In genomic region chr9:74975911-74976563, GRCm38 (mm10) we compare ENCODE assay signal across 8 mouse cellular contexts. TPM values are rescaled to one million over a fixed set of nuclear protein-coding genes. Genes with fewer than 3 reads are reported as not detected.
DNase-seq lines count a peak whose midpoint lies in the region; ATAC-seq and TF ChIP-seq lines count a peak whose summit lies in the region.

No protein-coding gene starts in this region.

- H3K27ac ChIP-seq in bone marrow, adult 2 months (ENCODE audit: control insufficient read depth, insufficient read depth, low read depth, low read length, poor library complexity), result peak overlapping the region; percentile 4
- peak overlapping the region; percentile 92 for H3K27ac ChIP-seq in embryonic facial prominence, embryonic 15.5 days (replicated peaks)
- peak overlapping the region; percentile 87 for H3K27ac ChIP-seq in heart, embryonic 11.5 days (ENCODE audit: low read depth, low read length)
- peak overlapping the region; percentile 91 for H3K27ac ChIP-seq in kidney, embryonic 15.5 days
- H3K27ac ChIP-seq in limb, embryonic 15.5 days, result peak overlapping the region; percentile 82
- H3K27ac ChIP-seq in midbrain, postnatal 0 days (ENCODE audit: low read depth, low read length), result peak overlapping the region; percentile 94

- no peak for TF ChIP-seq CTCF in bone marrow, adult 2 months (IDR thresholded peaks at IDR 0.05; ENCODE audit: control insufficient read depth, insufficient read depth, low read length)
- TF ChIP-seq CTCF in midbrain, postnatal 0 days (IDR thresholded peaks at IDR 0.05), result no peak

- DNase-seq in A20 (ENCODE audit: low read depth, low spot score), result peak; percentile 89
- DNase-seq in midbrain, postnatal 0 days (ENCODE audit: low spot score), result peak; percentile 97
- DNase-seq in spleen, postnatal 10 days (ENCODE audit: low spot score in 2 of 2), result peak; percentile 40 to 77

- H3K9me3 ChIP-seq in embryonic facial prominence, embryonic 15.5 days (replicated peaks), result no peaks in the 10 kb centered on the region
- H3K9me3 ChIP-seq in heart, embryonic 11.5 days (replicated peaks; ENCODE audit: control insufficient read depth, low read length), result no peaks in the 10 kb centered on the region
- H3K9me3 ChIP-seq in kidney, embryonic 15.5 days (replicated peaks), result no peaks in the 10 kb centered on the region
- H3K9me3 ChIP-seq in limb, embryonic 15.5 days, result no peaks in the 10 kb centered on the region
- H3K9me3 ChIP-seq in midbrain, postnatal 0 days (ENCODE audit: low read length), result no peaks in the 10 kb centered on the region

- peak overlapping the region; percentile 66 for H3K4me3 ChIP-seq in bone marrow, adult 2 months (replicated peaks; ENCODE audit: control insufficient read depth, low read depth, low read length)
- peak overlapping the region; percentile 52 for H3K4me3 ChIP-seq in embryonic facial prominence, embryonic 15.5 days (replicated peaks)
- H3K4me3 ChIP-seq in heart, embryonic 11.5 days (ENCODE audit: low read depth, low read length), result peak overlapping the region; percentile 54
- peak overlapping the region; percentile 56 for H3K4me3 ChIP-seq in kidney, embryonic 15.5 days (replicated peaks)
- peak overlapping the region; percentile 51 for H3K4me3 ChIP-seq in limb, embryonic 15.5 days
- H3K4me3 ChIP-seq in midbrain, postnatal 0 days (ENCODE audit: low read depth, low read length), result peak overlapping the region; percentile 52

- peak; percentile 55; the same call in 1 of the 2 replicates for TF ChIP-seq POLR2A in bone marrow, adult 2 months (IDR thresholded peaks at IDR 0.05; ENCODE audit: borderline replicate concordance, control insufficient read depth, low read depth, low read length)

- H3K4me1 ChIP-seq in bone marrow, adult 2 months (ENCODE audit: control insufficient read depth, insufficient read depth, low read length), result peaks cover 1% of the 10 kb centered on the region; the same call in 1 of the 2 replicates
- peaks cover 14% of the 10 kb centered on the region for H3K4me1 ChIP-seq in embryonic facial prominence, embryonic 15.5 days
- peaks cover 16% of the 10 kb centered on the region for H3K4me1 ChIP-seq in heart, embryonic 11.5 days (ENCODE audit: control insufficient read depth, insufficient read depth, low read length)
- H3K4me1 ChIP-seq in kidney, embryonic 15.5 days, result peaks cover 16% of the 10 kb centered on the region
- peaks cover 14% of the 10 kb centered on the region for H3K4me1 ChIP-seq in limb, embryonic 15.5 days
- peaks cover 22% of the 10 kb centered on the region for H3K4me1 ChIP-seq in midbrain, postnatal 0 days (ENCODE audit: insufficient read depth, low read length)

- H3K9ac ChIP-seq in embryonic facial prominence, embryonic 15.5 days, result peak overlapping the region; percentile 39
- H3K9ac ChIP-seq in heart, embryonic 11.5 days (ENCODE audit: low read depth, low read length), result peak overlapping the region; percentile 75
- peak overlapping the region; percentile 56 for H3K9ac ChIP-seq in kidney, embryonic 15.5 days
- H3K9ac ChIP-seq in limb, embryonic 15.5 days, result peak overlapping the region; percentile 54
- peak overlapping the region; percentile 65 for H3K9ac ChIP-seq in midbrain, postnatal 0 days (replicated peaks; ENCODE audit: low read length, poor library complexity, severe bottlenecking)

- ATAC-seq in embryonic facial prominence, embryonic 15.5 days (ENCODE audit: insufficient number of reproducible peaks, low FRiP score, low TSS enrichment, low read depth), result peak; percentile 98
- peak; percentile 96 for ATAC-seq in heart, embryonic 11.5 days (replicated peaks; ENCODE audit: insufficient number of reproducible peaks, low FRiP score, low TSS enrichment)
- ATAC-seq in kidney, embryonic 15.5 days (replicated peaks; ENCODE audit: low FRiP score), result peak; percentile 99
- ATAC-seq in limb, embryonic 15.5 days (ENCODE audit: insufficient number of reproducible peaks, low FRiP score, low TSS enrichment, low read depth), result peak; percentile 98
- peak; percentile 99 for ATAC-seq in midbrain, postnatal 0 days (ENCODE audit: low FRiP score)

- WGBS in bone marrow, adult 2 months, result under 1% methylated on average over 23 of the region's 23 CpGs
- under 1% methylated on average over 23 of the region's 23 CpGs for WGBS in embryonic facial prominence, embryonic 15.5 days
- WGBS in heart, embryonic 11.5 days (ENCODE audit: insufficient replicate concordance), result under 1% methylated on average over 23 of the region's 23 CpGs
- under 1% methylated on average over 23 of the region's 23 CpGs for WGBS in kidney, embryonic 15.5 days
- WGBS in limb, embryonic 15.5 days, result under 1% methylated on average over 23 of the region's 23 CpGs
- WGBS in midbrain, postnatal 0 days, result under 1% methylated on average over 23 of the region's 23 CpGs

- no peaks in the 10 kb centered on the region for H3K27me3 ChIP-seq in embryonic facial prominence, embryonic 15.5 days
- H3K27me3 ChIP-seq in heart, embryonic 11.5 days (ENCODE audit: control insufficient read depth, insufficient read depth, low read length), result no peaks in the 10 kb centered on the region
- no peaks in the 10 kb centered on the region for H3K27me3 ChIP-seq in kidney, embryonic 15.5 days
- no peaks in the 10 kb centered on the region for H3K27me3 ChIP-seq in limb, embryonic 15.5 days
- H3K27me3 ChIP-seq in midbrain, postnatal 0 days (ENCODE audit: insufficient read depth, low read length), result no peaks in the 10 kb centered on the region

- H3K36me3 ChIP-seq in embryonic facial prominence, embryonic 15.5 days, result no peaks in the 10 kb centered on the region
- H3K36me3 ChIP-seq in heart, embryonic 11.5 days (ENCODE audit: control insufficient read depth, insufficient read depth, low read length), result no peaks in the 10 kb centered on the region
- no peaks in the 10 kb centered on the region for H3K36me3 ChIP-seq in kidney, embryonic 15.5 days
- H3K36me3 ChIP-seq in limb, embryonic 15.5 days, result no peaks in the 10 kb centered on the region
- no peaks in the 10 kb centered on the region for H3K36me3 ChIP-seq in midbrain, postnatal 0 days (ENCODE audit: insufficient read depth, low read length)

- H3K4me2 ChIP-seq in embryonic facial prominence, embryonic 15.5 days (replicated peaks), result peak overlapping the region; percentile 64
- peak overlapping the region; percentile 79 for H3K4me2 ChIP-seq in heart, embryonic 11.5 days
- H3K4me2 ChIP-seq in kidney, embryonic 15.5 days, result peak overlapping the region; percentile 76
- H3K4me2 ChIP-seq in limb, embryonic 15.5 days, result peak overlapping the region; percentile 75
- peak overlapping the region; percentile 61 for H3K4me2 ChIP-seq in midbrain, postnatal 0 days (ENCODE audit: low read depth, low read length, poor library complexity, severe bottlenecking)

RNA-seq across cellular contexts. Expression of gene Fam214a, which starts 23.4 kb away (rescaled TPM):
- 9.3 and 25.2 TPM in 2 replicates for polyA plus RNA-seq in bone marrow, adult 2 months (2011; ENCODE audit: insufficient read depth, insufficient read length, low replicate concordance, missing spikeins)
- 16.1 and 16.5 TPM in 2 replicates for polyA plus RNA-seq in embryonic facial prominence, embryonic 15.5 days (2015; fragmentation: Nextera tagmentation; extraction: Ambion mirVana)
- polyA plus RNA-seq in heart, embryonic 11.5 days (2014; fragmentation: Nextera tagmentation; extraction: Ambion mirVana), result 9.7 and 9.9 TPM in 2 replicates
- polyA plus RNA-seq in kidney, embryonic 15.5 days (2015; fragmentation: Nextera tagmentation; extraction: Ambion mirVana), result 11.1 and 12.0 TPM in 2 replicates
- polyA plus RNA-seq in limb, embryonic 15.5 days (2015; fragmentation: Nextera tagmentation; extraction: Ambion mirVana), result 11.1 and 11.3 TPM in 2 replicates
- total RNA-seq in midbrain, postnatal 0 days (2014; rRNA removed), result 32.3 and 36.0 TPM in 2 replicates
- polyA plus RNA-seq in midbrain, postnatal 0 days (2015; fragmentation: Nextera tagmentation; extraction: Ambion mirVana), result 18.2 and 18.9 TPM in 2 replicates

Comparison
In these comparisons a context has a peak if more than half of its experiments do, and no peak if none do; other contexts are left out.
1. Peak in every context shown above with its lines: DNase-seq, ATAC-seq, H3K4me3 ChIP-seq and H3K27ac ChIP-seq.
2. H3K27ac ChIP-seq: peak in every context shown above with its lines; median percentile 94 in midbrain, postnatal 0 days; 92 in embryonic facial prominence, embryonic 15.5 days; 91 in kidney, embryonic 15.5 days; 87 in heart, embryonic 11.5 days; 82 in limb, embryonic 15.5 days; 4 in bone marrow, adult 2 months.